Mouse (Mus musculus) mesoderm, embryonic 11.5 days (tissue): ENCODE measurements around the gene Srr.

Experiments used
- DNase-seq: peaks from one replicate; pipeline ENCODE4 v3.0.0-alpha.2; 2012; ENCODE audit warnings: low read depth, low spot score

Srr gene

DNA sequence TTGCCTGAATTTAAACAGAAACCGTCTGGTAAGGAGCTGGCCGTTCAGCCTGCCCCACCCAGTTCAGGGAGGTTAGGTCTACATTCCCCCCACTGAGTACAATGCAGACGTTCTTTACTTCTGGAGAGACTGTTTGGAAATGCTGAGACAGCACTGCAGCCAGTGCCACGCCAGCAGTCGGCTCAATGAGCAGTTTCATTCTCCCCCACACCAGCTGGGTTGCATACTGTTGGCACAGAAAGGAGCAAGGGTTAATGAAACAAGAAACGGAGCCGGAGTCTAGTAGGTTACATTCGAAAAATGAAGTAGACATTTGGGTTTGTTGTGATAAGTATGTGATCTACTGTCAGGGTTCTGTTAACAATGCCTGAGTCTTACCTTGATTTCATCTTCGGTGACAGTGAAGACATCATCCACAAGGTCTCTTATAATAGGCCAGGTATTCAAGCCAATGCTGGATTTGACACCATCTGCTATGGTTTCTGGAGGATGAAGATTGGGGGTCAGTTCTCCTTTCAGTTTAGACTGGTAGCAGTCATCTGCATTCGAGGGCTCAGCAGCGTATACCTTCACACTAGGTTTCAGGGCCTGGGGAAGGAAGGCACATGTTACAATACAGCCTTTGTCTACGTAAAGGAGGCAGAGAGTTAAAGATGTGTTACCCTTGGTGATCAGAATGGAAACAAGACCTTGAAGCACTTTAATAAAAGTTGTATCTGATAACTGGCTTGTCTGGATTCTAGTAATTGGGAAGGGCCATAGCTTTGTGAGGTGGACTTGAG is 16.9 kb downstream of the Srr start:
- DNase-seq = no peak

DNA sequence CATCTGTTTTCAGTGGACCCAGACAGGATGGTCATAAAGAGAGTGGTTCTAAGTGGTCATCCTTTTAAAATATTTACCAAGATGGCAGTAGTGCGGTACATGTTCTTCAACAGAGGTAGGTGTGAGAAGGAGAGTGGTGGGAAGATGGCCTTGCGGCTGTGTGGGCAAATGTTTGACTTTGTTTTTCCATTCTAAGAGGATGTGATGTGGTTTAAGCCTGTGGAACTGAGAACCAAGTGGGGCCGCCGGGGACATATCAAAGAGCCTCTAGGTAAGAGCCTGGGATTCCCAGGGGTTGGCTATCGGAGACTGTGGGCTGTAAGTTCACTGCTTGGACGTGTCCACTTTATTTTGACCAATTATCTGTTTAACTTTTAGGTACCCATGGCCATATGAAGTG is 17.9 kb downstream of the Srr start:
- DNase-seq = no peak

DNA sequence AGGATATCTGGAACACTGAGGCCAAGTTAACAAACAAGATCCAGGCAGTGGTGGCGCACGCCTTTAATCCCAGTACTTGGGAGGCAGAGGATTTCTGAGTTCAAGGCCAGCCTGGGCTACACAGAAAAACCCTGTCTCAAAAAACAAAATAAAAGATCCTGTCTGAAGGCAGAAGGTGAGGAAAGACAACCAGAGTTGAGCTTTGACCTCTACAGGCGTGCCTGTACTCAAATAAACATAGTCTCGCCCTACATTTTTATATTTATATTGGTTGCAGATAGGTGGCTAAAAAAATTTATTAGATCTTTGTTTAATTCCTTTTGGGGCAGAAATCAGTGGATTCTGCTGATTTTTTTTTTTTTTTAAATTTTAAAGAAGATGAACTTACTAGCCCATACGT is 23.3 kb downstream of the Srr start:
- no peak for DNase-seq

GRCm38 (mm10) chr11:74901555-74901954 is 24.2 kb downstream of the Srr start:
- no peak for DNase-seq

- no peak for DNase-seq
Measured at GRCm38 (mm10) chr11:74898517-74898827, 27.3 kb downstream of the Srr start.

GRCm38 (mm10) chr11:74897678-74898516 is 27.9 kb downstream of the Srr start, which contains the start of gene Tsr1:
Gene Tsr1 (plus strand): TSS chr11:74898071.
- DNase-seq = peak; percentile 95

GRCm38 (mm10) chr11:74896901-74897677 is 28.7 kb downstream of the Srr start, which contains the start of gene Sgsm2:
Gene Sgsm2 (minus strand): TSS chr11:74897060.
- DNase-seq = peak; percentile 84

DNA sequence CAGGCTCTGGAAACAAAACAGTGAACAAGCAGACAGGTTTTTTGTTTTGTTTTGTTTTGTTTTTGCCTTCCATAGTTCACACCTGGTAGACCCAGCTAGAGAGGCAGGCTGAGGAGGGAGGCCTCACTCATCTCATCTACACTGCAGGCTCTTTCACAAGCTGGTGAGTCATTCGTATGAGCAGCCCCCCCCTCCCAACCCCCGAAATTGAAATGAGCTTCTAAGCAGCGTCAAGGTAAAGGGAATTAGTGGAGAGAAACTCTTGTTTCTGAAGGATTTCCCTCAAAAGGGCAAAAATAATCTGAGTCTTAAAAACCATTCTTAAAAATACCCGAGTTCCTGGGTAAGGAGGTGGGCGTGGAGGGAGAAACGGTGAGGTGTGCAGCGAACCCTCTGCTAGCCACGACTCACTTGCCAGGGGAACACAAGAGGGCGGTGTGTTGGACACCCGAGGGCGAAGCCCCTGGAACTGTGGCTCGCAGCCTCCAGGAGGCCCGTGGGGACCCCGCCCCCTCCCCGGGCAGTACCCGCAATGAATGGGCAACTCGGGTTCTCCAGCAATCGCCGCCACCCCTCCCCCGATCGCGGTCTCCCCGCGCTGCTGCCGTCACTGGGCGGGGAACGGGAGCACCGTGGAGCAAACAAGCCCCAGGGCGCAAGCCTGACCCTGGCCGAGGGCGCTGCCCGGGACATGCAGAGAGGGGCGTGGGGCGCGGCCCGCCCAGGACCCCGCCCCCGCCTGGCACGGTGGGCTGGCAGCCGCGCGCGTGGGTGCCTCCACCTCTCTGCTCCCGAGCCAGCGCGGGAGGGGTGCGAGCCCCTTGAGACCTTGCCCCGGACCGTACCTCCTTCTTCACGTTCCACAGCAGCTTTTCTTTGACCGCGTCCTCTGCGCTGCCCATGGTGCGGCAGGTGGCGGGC is 29.5 kb downstream of the Srr start:
- peak; percentile 54 for DNase-seq

GRCm38 (mm10) chr11:74894619-74895018 is 31.1 kb downstream of the Srr start:
- no peak for DNase-seq

- DNase-seq = no peak
Measured at GRCm38 (mm10) chr11:74883098-74883497, 42.6 kb downstream of the Srr start.

GRCm38 (mm10) chr11:74881979-74882378 is 43.8 kb downstream of the Srr start:
- DNase-seq = no peak

DNA sequence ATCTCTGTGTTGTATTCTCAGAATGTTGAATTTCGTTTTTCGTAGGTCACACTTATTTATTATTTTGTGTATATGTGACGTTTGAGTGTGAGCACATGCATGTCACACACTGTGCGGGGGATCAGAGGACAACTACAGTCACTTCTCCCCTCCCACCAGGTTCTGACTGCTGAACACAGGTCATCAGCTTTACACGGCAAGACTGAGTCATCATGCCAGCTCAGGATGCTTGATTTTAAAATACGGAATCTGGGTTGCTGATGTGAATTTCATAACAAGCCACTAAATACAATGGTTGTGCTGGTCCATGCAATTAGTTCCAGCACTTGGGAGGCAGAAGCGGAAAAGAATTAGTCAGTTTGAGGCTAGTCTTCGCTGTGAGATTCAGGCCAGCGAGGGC is 44.7 kb downstream of the Srr start:
- DNase-seq = no peak

- peak; percentile 74 for DNase-seq
Measured at GRCm38 (mm10) chr11:74876801-74877200, 48.9 kb downstream of the Srr start.

- DNase-seq = no peak
Measured at GRCm38 (mm10) chr11:74874630-74875029, 51.1 kb downstream of the Srr start.

DNA sequence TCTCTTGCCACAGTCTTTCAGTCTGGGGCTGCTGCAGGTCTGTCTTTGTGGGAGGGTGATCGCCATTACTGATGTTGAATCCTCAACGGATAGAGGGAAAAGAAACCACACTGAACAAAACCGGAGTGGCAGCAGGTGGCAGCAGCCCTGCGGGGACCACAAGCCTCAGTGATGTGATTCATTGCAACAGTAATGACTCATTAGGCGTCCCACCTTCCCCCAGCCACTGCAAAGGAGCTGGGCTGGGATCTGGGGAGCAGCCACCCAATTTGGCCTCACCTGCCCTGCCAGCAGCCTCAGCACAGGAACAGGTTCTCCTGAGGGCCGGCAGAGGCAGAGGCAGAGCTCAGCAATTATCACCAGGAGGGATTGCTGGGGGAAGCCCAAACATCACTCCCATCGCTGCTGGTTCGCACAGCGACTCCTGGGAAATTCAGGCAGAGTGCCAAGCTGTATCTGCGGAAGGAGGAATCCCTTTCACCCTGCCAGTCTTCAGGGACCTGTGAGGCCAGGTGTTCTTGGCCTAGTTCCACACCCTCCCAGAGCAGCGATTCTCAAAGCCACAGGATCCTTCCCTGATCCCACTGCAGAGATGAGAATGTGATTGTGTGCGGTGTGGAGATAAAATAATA is 54.6 kb downstream of the Srr start:
- DNase-seq = no peak

DNA sequence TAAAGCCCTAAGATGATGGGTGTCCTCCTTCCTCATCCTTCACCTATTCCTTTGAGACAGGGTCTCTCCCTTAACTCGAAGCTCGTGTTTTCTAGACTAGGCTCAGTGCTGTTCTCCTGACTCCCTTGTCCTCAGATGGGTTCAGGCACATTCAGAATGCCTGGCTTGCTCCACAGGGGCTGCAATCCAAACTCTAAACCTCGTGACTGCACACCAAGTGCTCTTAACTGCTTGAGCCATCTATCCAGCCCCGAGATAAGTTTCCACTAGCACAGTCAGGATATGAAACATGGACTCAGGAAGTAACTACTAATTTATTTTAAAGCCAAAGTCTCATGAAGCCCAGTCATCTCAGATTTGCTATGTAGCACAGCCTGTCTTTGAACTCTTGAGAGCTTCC is 55.2 kb downstream of the Srr start:
- no peak for DNase-seq

- DNase-seq = peak; percentile 24
Measured at GRCm38 (mm10) chr11:74869603-74870002, 56.1 kb downstream of the Srr start.

- DNase-seq = no peak
Measured at GRCm38 (mm10) chr11:74868046-74868760, 57.5 kb downstream of the Srr start.

GRCm38 (mm10) chr11:74867181-74867580 is 58.6 kb downstream of the Srr start:
- no peak for DNase-seq

DNA sequence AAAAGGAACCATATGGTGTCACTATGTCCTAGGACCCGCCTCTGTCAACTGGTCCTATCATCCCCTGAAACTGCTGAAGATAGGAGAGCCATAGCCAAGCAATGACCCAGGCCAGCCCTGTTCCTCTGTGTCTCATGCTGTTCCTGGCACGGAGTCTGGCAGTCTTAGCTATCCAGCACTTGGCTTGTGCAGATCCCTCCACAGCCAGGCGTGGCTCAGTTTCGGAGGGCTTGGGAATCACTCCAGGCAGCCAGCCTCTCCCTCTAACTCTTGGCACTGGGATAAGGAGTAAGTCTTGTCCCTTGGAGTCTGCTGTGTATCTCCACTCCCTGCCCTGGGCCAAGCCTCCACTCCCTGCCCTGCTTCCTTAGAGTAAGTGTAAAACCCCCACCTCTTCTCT is 59.1 kb downstream of the Srr start:
- no peak for DNase-seq
